Mouse (Mus musculus) left cerebral cortex, postnatal 4 days (tissue): ENCODE measurements around the gene Arhgap5. TPM values are rescaled to one million over a fixed set of nuclear protein-coding genes. Genes with fewer than 3 reads are reported as not detected.

Source experiments
- DNase-seq: peaks from one replicate; pipeline ENCODE4 v3.0.0-alpha.2; 2022
- intact Hi-C: fragments of 180-260 bp; cut with DNase I; formaldehyde crosslinking; loops from one replicate; pipeline ENCODE4 v1.15.1; 2025
- total RNA-seq, 2 experiments: library from RNA; stranded (reverse); gene quantifications; 2 replicates each; pipeline ENCODE4 v1.2.3; 2021

Arhgap5 gene
- total RNA-seq, 2 experiments from 2014 or later, result 74.4 to 82.4 TPM

- intact Hi-C loops, result no loop called here
- no peak for DNase-seq
These were observed 115.9 kb downstream of the Arhgap5 start for GRCm38 (mm10) chr12:52619644-52620043.

Other genes with a start within 250 kb of the Arhgap5 start
- 100 to 1,000 TPM; 120 to 125 TPM for gene Akap6, start 195.4 kb downstream of the Arhgap5 start, total RNA-seq